Mouse (Mus musculus) G1E (cell line): ENCODE data around the gene Lhx2. TPM values are rescaled to one million over a fixed set of nuclear protein-coding genes. Genes with fewer than 3 reads are reported as not detected.

ENCODE experiments used
- ATAC-seq: 2 replicates; pipeline ENCODE4 v1.8.0; 2016; ENCODE audit warnings: mild to moderate bottlenecking; ENCODE audit not compliant: insufficient number of reproducible peaks, poor library complexity, low FRiP score, severe bottlenecking; ENCODE audit errors: extremely low read depth
- DNase-seq: peaks from one replicate; pipeline ENCODE4 v3.0.0; 2012; ENCODE audit warnings: low spot score
- H3K27me3 ChIP-seq: 2 replicates; pipeline ENCODE4 v1.6.1; 2012; ENCODE audit warnings: mild to moderate bottlenecking, low read length, inconsistent platforms; ENCODE audit not compliant: insufficient read depth
- H3K36me3 ChIP-seq: replicated peaks from 2 replicates; pipeline ENCODE3; 2012; ENCODE audit warnings: mild to moderate bottlenecking, inconsistent platforms
- H3K4me1 ChIP-seq: 2 replicates; pipeline ENCODE4 v1.6.1; 2012; ENCODE audit warnings: low read depth, low read length, inconsistent platforms, mixed read lengths; ENCODE audit not compliant: insufficient read depth
- H3K4me3 ChIP-seq: 2 replicates; pipeline ENCODE4 v1.5.1; 2012; ENCODE audit warnings: low read depth, mild to moderate bottlenecking, inconsistent platforms, low read length, moderate library complexity, mixed read lengths
- H3K9me3 ChIP-seq: replicated peaks from 2 replicates; pipeline ENCODE4 v1.6.1; 2012; ENCODE audit warnings: inconsistent platforms
- CTCF ChIP-seq: IDR thresholded peaks from 2 replicates; pipeline ENCODE4 v1.5.1; 2012; ENCODE audit warnings: low read depth, low read length, inconsistent platforms, mixed read lengths
- GATA1 ChIP-seq: IDR thresholded peaks from 2 replicates; pipeline ENCODE4 v1.6.1; 2012; ENCODE audit warnings: borderline replicate concordance, low read length, inconsistent platforms, mixed read lengths
- GATA2 ChIP-seq: IDR thresholded peaks from 2 replicates; pipeline ENCODE4 v1.6.1; 2012; ENCODE audit warnings: low read depth, low read length, inconsistent platforms, borderline replicate concordance
- POLR2AphosphoS5 ChIP-seq: IDR thresholded peaks from 2 replicates; pipeline ENCODE4 v1.6.1; 2012; ENCODE audit warnings: low read depth, low read length, inconsistent platforms; ENCODE audit not compliant: insufficient replicate concordance
- TAL1 ChIP-seq: conservative IDR thresholded peaks from 2 replicates; pipeline ENCODE4 v1.6.1; 2012; ENCODE audit warnings: low read depth, low read length, inconsistent platforms, mixed read lengths
- polyA plus RNA-seq: library from polyadenylated mRNA; stranded (reverse); fragments of >175 nt; gene quantifications from 2 replicates; pipeline ENCODE4 v1.2.3, GENCODE M21; 2012
- total RNA-seq, 2 experiments: library from RNA; stranded (forward) in 1 of 2; stranded (reverse) in 1 of 2; fragments of 200-1000 nt in 1 of 2; fragments of >200 nt in 1 of 2; fragmentation: Nextera tagmentation in 1 of 2; gene quantifications; 2 replicates each; pipeline ENCODE4 v1.2.3; 2014 to 2017

The Lhx2 gene
- total RNA-seq (2014; fragmentation: Nextera tagmentation) (not detected in 2 replicates), total RNA-seq (2017) (0.05 and 0.06 TPM in 2 replicates), polyA plus RNA-seq (0.05 and 0.08 TPM in 2 replicates)

- Histone ChIP-seq H3K9me3 (no peaks in the 10 kb centered on the region), H3K36me3 (no peaks in the 10 kb centered on the region), H3K27me3 (peaks cover 81% of the 10 kb centered on the region), H3K4me1 (peaks cover 23% of the 10 kb centered on the region), H3K4me3 (peak within 1 kb of the TSS; percentile 69)
- no peak for ATAC-seq
- no peak for DNase-seq
- no peak for TF ChIP-seq GATA2
- no peak for TF ChIP-seq POLR2AphosphoS5
- TF ChIP-seq CTCF, result no peak
- TF ChIP-seq TAL1, result no peak
- no peak for TF ChIP-seq GATA1
These were observed at the start of gene Lhx2 for GRCm38 (mm10) chr2:38338990-38339909. Gene Lhx2 (plus strand): TSS chr2:38339281.

GRCm38 (mm10) chr2:38291526-38291925, 47.6 kb upstream of the Lhx2 start:
- H3K4me1 ChIP-seq, result peaks cover 11% of the 10 kb centered on the region
- DNase-seq (no peak), ATAC-seq (no peak)
- no peak for TF ChIP-seq CTCF
- TF ChIP-seq TAL1, result no peak
- TF ChIP-seq GATA1, result no peak
- TF ChIP-seq POLR2AphosphoS5, result no peak
- no peak for TF ChIP-seq GATA2
- no peaks in the 10 kb centered on the region for H3K27me3 ChIP-seq
- H3K9me3 ChIP-seq, result no peaks in the 10 kb centered on the region
- H3K4me3 ChIP-seq, result no peak overlapping the region
- H3K36me3 ChIP-seq, result no peaks in the 10 kb centered on the region

GRCm38 (mm10) chr2:38295939-38296338, 43.1 kb upstream of the Lhx2 start:
- Histone ChIP-seq H3K9me3 (no peaks in the 10 kb centered on the region), H3K27me3 (no peaks in the 10 kb centered on the region), H3K36me3 (no peaks in the 10 kb centered on the region), H3K4me3 (no peak overlapping the region), H3K4me1 (peaks cover 5% of the 10 kb centered on the region)
- DNase-seq, result no peak
- TF ChIP-seq CTCF (no peak), TAL1 (no peak), GATA1 (no peak), POLR2AphosphoS5 (no peak), GATA2 (no peak)
- ATAC-seq, result no peak

- no peaks in the 10 kb centered on the region for H3K9me3 ChIP-seq
- no peak for TF ChIP-seq TAL1
- TF ChIP-seq CTCF, result no peak
- no peak for TF ChIP-seq GATA2
- TF ChIP-seq GATA1, result no peak
- TF ChIP-seq POLR2AphosphoS5, result no peak
- H3K4me1 ChIP-seq, result peaks cover 6% of the 10 kb centered on the region
- ATAC-seq, result no peak
- no peaks in the 10 kb centered on the region for H3K36me3 ChIP-seq
- H3K4me3 ChIP-seq, result no peak overlapping the region
- DNase-seq, result no peak
- H3K27me3 ChIP-seq, result peaks cover 16% of the 10 kb centered on the region; the same call in 1 of the 2 replicates
These were observed 38.1 kb upstream of the Lhx2 start for GRCm38 (mm10) chr2:38300941-38301340.

- Histone ChIP-seq H3K27me3 (peaks cover 30% of the 10 kb centered on the region; the same call in 1 of the 2 replicates), H3K9me3 (no peaks in the 10 kb centered on the region), H3K4me3 (no peak overlapping the region), H3K4me1 (peaks cover 4% of the 10 kb centered on the region), H3K36me3 (no peaks in the 10 kb centered on the region)
- no peak for ATAC-seq
- DNase-seq, result no peak
- TF ChIP-seq POLR2AphosphoS5, result no peak
- no peak for TF ChIP-seq TAL1
- TF ChIP-seq CTCF, result no peak
These were observed 33.9 kb upstream of the Lhx2 start for GRCm38 (mm10) chr2:38305152-38305551.

GRCm38 (mm10) chr2:38312921-38313320, 26.2 kb upstream of the Lhx2 start:
- Histone ChIP-seq H3K36me3 (no peaks in the 10 kb centered on the region), H3K27me3 (peaks cover 45% of the 10 kb centered on the region), H3K4me1 (peaks cover 2% of the 10 kb centered on the region; the same call in 1 of the 2 replicates), H3K4me3 (no peak overlapping the region), H3K9me3 (no peaks in the 10 kb centered on the region)
- ATAC-seq (no peak), DNase-seq (no peak)
- TF ChIP-seq POLR2AphosphoS5 (no peak), CTCF (no peak), TAL1 (no peak), GATA1 (no peak), GATA2 (no peak)
